Mouse (Mus musculus): ENCODE measurements around the gene Nup93.

Nup93 gene

DNA sequence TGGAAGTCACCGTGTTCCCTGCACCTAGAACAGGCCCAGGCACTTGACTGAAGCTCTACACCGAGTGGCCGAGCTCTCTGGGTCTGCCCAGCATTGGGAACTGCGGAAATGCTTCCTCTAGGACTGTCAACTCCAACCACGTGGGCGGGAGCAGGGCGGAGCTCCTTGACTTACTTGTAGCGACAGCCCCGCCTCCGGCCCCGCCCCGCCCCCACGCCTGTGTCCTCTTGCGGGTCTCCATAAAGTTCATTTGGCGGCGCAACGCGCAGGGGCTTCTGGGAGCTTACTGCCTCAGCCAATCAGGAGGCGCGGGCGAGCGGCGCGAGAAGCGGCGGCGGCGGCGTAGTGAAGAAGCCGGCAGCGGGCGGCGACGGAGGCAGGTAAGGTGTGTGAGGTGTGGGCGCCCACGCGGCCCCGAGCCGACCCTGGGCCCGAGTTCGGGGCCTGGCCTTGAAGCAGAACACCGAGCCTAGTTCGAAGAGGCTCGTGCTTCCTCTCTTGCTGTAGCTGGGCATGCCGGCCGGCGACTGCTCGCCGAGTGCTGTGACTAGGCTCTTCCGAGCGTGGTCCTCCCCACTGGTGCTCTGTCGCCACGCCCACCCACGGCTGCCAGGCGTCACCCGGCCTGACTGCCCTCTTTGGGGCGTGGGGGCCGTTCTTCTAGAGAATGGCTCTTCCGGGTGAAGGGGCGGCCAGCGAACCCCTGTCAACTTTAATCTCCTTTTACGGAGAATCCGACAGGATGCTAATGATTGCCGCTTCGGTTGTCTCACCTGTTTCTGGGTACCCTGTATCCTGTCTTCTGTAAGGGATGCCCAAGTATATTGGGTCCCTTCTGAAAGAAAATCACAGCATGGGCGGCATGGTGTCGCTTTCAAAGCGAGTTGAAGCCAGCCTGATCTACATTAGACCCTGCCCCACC is at the start of gene Nup93:
TSS of gene Nup93 (plus strand) at position 313 of the 922 bp plus-strand sequence.
- peak; percentile 99 for DNase-seq (ENCODE audit: low spot score)

DNA sequence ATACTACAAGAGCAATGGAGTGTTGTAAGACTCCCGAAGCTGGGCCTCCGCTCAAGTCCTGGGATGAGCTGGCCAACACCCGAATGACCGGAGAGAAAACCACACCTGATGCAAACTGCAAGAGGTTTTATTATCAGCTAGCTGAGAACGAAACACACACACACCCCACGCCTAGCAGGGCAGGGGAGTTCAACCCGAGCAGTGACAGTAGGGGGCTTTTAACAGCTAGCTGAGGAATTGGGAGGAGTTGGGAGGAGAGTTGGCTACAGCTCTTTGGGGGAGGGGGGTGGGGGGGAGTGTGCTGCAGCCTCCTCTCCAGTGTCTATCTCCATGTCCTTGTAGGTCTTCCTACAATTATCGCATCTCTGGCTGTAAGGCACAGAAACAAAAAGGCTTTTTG is 48.6 kb upstream of the Nup93 start:
- DNase-seq (ENCODE audit: low spot score), result peak; percentile 40

DNA sequence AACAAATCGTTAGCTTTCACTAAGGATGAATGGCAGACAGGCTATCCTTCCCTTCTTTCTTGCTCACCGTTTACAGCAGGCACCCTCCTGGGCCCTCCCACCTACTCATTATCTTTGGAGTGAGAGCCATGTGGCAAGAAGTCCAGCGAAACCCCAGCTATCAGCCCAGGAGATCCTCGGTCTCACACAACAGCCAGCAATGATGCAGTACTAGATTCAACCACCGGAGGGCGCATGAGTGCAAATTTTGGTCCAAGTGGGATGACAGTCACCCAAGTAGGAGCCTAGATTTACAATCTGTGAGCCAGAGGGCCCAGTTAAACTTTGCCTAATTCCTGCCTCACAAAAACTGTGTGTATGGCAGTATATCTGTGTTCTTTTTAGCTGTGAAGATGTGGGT is 47.1 kb upstream of the Nup93 start:
- peak; percentile 82 for DNase-seq (ENCODE audit: low spot score)

DNA sequence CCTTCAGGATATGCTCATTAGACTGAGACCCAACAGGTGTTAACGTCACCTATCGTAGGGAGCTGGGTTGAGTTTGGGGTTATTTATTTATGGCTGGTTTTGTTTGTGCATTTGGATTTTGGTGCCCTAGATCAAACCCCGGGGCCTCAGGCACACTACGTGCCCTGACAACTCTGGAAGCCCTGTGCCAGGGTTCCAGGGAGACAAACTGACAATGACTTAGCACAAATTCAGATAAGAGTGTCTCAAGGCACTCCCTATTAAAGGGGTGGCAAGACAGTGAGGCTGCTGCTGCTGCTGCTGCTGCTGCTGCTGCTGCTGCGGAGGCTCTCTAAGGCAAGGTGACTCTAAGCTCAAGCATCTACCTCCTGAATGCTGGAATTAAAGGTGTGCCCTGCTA is 44.8 kb upstream of the Nup93 start:
- DNase-seq (ENCODE audit: low spot score), result no peak

DNA sequence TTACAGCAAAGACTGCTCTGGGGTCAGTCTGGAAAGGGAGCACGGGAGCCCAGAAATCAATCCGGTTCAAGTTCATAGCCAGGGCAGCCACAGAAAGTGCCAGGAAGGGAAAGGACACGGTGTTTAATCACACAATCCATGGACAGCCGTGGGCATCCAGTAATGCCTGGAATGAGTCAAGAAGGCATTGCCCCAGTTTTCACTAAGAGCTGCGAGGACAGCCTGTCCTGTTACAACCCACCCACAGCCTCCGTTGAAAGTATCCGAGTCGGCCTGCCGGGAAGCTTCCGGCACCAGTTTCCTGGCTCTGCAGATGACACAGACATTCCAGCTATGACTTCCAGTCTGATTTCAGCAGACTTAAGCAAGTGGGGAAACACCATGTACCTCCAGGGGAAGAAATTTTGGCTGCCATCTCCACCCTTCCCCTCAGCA is 43.0 kb upstream of the Nup93 start:
- DNase-seq (ENCODE audit: low spot score), result no peak

DNA sequence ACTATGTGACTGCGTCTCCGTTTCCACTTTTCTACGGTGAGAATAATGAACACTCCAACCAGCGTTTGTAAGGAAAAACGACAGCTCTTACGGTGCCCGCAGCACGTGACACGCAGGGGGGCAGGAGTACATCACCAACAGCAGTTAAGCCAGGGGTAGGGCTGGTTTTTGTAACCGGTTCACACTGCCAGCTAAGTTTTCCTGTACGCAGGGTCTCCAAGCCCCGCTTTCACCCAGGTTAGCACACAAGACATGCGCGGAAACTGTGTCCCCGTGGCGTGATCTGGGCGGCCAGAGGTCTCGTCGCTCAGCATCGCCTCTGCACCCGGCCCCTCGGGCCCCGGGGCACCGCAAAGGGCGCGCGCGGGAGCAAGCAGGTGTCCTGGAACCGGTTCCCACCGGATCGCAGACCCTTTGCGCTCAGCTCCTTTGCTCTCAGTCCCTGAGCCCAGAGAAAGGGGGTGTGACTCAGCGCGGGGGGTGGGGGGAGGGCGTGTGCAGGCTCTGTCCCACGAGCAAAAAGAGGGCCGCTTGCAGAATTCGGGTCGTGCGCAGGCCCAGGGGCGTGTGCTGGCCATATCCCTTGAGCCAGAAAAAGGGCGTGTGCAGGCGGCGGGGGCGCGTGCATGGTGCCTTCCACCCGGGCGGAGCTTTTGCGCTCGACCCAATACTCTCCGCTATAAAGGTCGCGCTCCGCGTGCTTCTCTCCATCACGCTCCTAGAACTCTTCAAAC is 42.1 kb upstream of the Nup93 start, which contains the start of gene Mt2:
TSS of gene Mt2 (plus strand) at position 590 of the 734 bp plus-strand sequence.
- peak; percentile 91 for DNase-seq (ENCODE audit: low spot score)

DNA sequence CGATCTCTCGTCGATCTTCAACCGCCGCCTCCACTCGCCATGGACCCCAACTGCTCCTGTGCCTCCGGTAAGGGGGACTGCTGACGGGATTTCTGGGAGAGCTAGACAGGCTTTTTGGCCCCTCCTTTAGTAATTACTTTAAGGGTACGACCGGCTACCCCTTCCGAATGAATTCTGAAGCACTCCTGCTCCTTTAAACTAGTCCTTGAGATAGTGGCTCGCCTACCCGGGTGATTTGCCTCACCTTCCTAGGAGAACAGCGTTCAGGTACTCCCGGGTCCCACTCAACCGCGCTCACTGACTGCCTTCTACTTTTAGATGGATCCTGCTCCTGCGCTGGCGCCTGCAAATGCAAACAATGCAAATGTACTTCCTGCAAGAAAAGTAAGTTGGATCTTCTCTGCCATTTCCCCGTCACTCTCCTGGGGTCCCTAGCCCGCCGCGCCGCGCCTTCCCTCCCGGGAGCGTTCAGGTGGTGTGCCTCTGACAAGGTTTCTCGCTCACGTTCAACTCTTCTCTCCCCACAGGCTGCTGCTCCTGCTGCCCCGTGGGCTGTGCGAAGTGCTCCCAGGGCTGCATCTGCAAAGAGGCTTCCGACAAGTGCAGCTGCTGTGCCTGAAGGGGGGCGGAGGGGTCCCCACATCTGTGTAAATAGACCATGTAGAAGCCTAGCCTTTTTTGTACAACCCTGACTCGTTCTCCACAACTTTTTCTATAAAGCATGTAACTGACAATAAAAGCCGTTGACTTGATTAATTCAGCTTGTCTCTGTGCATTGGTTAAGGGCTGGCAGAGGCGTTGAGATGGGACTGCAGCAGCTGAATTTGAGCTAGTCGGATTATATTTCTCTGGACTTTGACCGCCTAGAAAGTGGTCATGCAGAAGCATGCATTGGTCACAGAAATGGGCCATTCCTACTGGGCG is 41.3 kb upstream of the Nup93 start:
- no peak for DNase-seq (ENCODE audit: low spot score)

DNA sequence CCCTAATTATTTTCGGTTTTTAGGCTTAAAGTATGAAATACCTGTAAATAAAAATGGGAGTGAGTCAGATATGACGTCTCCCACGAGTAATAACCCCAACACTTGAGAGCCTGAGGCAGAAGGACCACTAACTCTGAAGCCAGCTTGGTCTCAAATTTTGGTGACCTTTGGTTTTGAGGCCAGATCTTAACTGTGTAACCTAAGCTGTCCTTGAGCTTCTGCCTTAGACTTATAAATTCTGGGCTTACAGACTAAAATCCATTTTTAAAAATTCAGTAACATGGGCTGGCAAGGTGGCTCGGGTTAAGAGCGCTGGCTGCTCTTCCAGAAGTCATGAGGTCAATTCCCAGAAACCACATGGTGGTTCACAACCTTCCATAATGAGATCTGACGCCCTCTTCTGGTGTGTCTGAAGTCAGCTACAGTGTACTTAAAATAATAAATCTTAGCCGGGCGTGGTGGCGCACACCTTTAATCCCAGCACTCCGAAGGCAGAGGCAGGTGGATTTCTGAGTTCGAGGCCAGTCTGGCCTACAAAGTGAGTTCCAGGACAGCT is 40.4 kb upstream of the Nup93 start:
- DNase-seq (ENCODE audit: low spot score), result no peak

DNA sequence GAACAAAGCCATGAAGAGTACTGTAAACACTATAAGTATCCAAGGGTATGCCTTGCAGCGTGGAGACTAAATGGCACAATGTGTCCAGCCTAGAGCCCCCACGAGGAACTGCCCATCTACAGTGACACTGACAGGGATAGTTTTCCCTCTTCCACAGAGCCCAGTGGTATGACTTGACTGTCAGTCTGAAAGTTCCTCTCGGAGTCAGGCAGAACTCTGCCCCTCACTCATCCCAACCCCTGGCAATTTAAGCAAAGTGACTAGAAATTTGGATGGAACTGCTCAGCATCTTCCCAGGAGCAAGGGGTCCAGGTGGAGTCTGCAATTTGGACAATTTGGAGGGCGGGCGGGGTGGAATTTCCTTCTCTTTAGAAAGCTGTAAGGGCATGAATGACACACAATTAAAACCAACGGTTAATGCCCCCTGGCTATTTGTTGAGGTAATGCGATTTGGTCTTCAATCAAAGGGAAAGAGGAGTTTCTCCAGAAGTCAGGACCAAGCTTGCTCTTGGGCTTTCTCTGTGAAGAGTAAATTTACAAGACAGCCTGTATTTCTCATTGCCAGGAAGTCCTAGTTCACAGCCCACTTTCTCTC is 39.6 kb upstream of the Nup93 start:
- DNase-seq (ENCODE audit: low spot score), result no peak

DNA sequence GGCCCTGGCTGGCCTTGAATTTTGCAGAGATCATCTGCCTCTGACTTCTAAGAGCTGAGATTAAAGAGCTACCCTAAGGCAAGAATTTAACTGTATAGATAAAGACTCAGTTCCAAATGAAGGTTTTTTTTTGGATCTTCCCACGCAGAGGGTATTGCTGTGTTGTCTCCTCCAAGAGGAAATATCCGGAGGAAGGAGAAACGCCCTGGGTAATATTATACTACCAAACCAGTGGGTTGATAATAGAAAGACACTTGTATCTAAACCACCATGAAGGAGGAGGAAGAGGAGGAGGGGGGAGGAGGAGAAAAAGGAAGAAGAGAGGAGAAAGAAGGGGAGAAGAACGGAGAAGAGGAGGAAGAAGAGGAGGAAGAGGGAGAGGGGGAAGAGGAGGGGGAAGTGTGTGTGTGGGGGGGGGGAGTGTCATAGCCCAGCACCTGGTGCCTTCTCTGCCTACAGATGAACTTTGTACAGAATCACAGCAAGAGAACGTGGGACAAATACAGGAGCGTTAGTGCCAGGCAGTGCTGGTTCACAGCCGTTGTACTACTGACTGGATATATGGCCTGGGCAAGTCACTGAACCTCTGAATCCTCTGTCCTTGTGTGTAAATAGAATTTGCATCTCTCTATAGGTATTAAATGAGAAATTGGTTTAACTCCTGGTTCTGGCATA is 36.5 kb upstream of the Nup93 start:
- DNase-seq (ENCODE audit: low spot score), result no peak

DNA sequence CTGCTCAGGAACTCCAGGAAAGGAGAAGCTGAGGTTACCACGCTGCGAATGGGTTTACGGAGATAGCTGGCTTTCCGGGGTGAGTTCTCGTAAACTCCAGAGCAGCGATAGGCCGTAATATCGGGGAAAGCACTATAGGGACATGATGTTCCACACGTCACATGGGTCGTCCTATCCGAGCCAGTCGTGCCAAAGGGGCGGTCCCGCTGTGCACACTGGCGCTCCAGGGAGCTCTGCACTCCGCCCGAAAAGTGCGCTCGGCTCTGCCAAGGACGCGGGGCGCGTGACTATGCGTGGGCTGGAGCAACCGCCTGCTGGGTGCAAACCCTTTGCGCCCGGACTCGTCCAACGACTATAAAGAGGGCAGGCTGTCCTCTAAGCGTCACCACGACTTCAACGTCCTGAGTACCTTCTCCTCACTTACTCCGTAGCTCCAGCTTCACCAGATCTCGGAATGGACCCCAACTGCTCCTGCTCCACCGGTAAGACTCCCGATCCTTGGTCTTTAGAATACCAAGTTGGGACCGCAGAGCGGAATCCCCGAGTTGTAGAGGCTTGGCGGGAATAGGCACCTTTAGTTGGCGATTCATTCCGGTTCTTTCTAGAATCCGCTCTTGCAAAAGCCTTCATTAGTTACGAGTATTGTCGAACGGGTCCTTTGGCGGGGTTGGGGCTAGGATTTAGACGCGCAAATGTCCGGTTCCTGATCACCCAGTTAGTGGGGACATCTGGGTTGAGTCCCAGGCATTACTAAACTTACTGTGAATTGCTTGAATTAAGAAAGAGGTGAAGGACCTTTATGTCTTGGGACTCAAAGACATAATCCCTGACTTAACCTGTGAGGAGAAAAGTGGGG is 35.3 kb upstream of the Nup93 start, which contains the start of gene Mt1:
TSS of gene Mt1 (plus strand) at position 226 of the 856 bp plus-strand sequence.
- peak; percentile 92 for DNase-seq (ENCODE audit: low spot score)

DNA sequence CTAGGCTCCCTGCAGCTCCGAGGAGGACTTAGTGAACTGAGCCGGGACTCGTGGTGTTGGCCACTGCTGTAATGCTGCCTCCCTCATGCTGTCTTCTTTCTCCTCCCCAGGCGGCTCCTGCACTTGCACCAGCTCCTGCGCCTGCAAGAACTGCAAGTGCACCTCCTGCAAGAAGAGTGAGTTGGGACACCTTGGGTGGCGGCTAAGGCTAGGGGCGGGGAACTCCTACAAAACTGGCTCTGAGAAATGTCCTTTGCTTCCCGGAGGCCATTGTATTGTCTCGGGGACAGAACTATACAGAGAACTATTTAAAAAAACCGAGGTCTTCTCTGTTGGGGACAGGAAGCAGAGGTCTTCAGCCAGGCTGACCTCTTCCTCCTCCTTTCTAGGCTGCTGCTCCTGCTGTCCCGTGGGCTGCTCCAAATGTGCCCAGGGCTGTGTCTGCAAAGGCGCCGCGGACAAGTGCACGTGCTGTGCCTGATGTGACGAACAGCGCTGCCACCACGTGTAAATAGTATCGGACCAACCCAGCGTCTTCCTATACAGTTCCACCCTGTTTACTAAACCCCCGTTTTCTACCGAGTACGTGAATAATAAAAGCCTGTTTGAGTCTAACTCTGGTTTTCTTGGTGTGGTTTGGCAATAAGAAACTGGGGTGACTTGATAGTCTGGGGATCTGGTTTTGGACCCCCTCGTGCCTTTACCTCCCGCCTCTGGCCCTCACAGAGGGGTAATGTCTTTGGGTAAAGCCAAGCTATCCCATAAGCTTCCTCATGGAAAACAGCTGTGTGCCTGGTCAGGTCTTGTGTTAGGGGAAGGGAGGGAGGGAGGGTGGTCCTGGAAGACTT is 34.4 kb upstream of the Nup93 start:
- no peak for DNase-seq (ENCODE audit: low spot score)

DNA sequence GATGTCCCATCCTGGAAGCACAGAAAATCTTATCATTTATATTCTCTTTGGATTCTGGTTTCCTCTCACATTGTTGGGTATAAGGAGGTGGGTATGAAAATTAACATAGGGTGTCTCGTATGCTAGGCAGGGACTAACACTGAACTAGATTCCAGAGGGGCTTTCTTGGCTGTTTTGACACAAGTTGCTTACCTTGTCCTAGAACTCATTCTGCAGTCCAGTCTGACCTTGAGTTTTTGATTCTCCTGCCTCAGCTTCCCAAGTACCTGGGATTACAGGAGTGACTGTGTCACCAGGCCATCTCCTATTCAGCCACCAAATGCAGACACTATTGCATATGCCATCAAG is 33.8 kb upstream of the Nup93 start:
- no peak for DNase-seq (ENCODE audit: low spot score)

DNA sequence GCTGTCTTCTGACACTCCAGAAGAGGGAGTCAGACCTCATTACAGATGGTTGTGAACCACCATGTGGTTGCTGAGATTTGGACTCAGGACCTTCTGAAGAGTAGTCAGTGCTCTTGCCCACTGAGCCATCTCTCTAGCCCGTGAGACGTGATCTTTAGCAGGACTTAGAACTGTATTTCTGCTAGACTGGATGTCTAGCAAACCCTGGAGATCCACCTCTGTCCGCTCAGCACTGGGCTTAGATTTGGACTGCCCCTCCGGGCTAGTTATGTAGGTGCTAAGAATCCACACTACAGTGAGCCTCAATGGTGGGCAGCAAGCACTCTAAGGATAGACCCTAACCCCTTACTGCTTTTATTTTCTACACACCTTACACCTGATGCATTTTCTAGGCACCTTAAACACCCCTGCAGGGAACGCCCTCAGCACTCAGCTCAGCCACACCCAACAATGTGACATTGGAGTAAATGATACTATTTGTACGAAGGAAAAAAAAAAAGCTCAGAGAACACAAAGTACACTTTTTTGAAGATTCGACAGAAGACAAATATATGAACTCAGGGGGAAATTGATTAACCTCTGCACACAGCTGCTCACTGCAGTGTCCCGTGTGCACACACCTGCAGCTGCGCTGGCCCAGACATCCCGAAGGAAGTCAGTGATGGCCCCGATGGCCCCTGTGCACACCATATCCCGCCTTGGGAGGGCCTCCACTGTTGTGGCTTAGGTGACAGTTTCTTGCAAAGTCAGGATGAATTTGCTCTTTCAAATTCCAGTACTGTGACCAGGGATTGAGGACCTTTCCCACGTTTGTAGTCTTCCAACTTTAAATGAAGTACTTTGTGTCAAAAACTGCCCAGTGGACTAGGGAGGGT is 32.1 kb upstream of the Nup93 start:
- DNase-seq (ENCODE audit: low spot score), result no peak

DNA sequence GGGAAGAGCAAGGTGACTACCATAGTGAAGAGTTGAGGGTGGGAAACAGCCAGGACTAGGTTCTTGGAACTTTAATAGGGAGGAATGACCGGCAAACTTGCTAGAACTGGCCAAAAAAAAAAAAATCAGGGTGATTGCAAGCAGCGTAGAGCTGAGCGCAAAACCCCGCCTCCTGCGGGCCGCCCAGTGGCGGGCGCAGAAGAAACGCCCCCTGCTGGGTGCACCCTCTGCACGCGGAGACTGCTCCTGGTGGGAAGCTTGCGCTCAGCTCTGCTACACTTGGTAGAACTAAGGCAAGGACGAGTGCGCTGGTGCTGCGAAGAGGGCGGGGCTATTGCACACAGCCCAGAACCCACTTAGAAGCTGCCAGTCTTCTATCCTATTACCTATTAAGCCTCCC is 31.2 kb upstream of the Nup93 start:
- DNase-seq (ENCODE audit: low spot score), result peak; percentile 90

DNA sequence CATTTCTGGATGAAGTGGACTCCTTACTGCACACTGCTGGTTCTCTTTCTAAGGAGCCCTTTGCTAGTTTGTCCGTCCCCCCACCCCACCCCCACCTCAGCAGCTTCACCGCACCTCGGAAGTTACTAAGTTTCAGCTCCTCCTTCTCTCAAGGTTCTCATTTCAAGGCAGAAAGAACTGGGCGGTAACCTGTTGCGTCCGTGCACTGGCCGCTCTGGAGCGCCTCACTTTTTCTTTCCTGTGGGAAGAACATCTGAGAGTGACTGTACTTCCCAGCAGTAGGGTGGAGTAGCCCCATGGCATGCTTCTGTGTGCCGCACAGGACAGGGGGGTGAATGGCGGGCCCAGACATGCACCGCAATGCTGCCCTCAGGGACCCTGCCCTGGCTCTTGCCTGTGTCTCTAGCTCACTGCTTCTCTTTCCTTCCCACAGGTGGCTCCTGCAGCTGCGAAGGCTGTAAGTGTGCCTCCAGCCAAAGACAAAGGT is 30.0 kb upstream of the Nup93 start:
- peak; percentile 60 for DNase-seq (ENCODE audit: low spot score)

DNA sequence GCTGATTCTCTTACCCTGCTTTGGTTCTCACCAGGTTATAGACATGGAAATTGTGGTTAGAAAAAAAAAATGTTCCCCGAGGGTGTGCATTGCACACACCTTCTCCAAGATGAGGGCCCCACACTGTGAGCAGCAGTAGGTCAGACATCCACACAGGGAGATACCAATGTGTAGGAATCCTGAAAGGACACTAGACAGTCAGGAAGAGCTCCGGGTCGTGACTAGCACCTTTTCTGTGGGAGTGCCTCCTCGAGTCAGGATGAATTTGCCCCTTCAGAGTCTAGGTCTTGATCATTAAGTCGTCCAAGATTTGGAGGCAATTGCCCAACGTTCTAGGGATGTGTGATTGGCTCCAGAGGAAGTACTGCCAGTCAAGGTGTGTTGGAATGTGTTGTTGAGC is 28.6 kb upstream of the Nup93 start:
- DNase-seq (ENCODE audit: low spot score), result no peak

DNA sequence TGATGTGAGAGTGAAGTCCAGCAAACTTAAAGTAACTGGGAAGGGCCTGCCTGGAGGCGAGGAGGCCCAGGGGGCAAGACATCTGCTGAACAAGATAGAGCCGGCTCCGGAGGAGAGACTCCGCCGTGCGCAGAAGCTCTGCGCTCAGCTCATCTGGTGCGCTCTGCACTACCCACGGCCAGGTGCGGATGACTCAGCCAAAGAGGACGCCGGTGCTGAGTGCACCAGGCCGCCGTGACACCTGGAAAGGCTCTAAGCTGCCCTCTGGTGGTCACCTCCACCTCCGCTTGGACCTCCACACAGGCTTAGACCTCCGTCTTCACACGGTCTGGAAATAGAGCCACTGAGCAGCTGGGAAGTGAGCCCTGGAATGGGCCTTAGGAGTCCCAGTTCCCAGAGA is 27.8 kb upstream of the Nup93 start:
- peak; percentile 85 for DNase-seq (ENCODE audit: low spot score)
